Mouse (Mus musculus): Measurements from ENCODE around the gene Ankrd11.

Ankrd11 gene

GRCm38 (mm10) chr8:122925939-122926722, 115.9 kb downstream of the Ankrd11 start:
- DNase-seq (ENCODE audit: low spot score), result no peak

DNA sequence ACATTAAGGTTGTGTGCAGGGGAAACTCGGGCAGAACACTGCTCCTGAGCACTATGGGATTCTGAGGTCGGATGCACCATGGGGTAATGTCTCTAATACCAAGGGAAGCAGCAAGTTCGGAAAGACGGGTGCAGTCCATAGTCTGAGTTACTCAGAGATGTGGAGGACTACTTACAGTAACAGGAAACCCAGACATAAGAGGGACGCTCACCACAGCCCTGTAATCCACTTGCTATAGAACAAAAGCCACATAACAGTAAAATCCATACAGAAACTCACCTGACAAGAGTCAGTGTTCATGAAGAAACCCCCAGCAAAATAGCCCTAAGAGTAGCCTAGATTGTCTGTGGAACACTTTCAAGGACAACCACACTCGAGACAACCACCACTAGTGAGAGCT, 118.0 kb downstream of the Ankrd11 start:
- no peak for DNase-seq (ENCODE audit: low spot score)

DNA sequence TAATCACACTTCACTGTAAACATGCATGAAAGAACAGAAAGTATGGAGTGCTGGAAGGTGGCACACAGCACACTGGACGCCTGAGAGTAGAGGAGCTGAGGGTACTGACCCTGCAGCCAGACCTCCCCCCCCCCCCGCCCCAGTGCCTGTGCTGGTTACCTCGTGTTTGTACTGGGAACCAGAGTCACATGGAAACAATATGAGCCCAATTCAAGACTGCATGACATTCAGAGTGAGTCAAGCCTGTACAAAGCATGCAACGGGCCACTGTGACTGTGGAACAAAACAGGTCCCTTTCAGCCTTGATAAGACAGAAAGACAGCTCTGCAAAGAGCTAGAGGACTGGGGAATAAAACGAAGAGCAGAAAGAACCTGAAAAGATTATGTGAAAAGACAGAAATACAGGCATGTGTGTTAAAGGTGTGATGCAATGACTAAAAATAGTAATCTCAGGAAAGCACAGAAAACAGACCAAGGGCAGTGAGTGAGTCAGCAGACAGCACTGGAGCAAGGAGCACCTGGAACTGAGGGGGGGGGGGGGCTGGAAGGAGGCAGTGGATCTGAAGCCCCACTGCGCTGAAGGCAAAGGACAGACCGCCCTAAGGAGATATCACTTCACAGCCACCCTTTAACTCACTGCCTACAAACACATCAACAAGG, 118.5 kb downstream of the Ankrd11 start:
- DNase-seq (ENCODE audit: low spot score), result no peak

DNA sequence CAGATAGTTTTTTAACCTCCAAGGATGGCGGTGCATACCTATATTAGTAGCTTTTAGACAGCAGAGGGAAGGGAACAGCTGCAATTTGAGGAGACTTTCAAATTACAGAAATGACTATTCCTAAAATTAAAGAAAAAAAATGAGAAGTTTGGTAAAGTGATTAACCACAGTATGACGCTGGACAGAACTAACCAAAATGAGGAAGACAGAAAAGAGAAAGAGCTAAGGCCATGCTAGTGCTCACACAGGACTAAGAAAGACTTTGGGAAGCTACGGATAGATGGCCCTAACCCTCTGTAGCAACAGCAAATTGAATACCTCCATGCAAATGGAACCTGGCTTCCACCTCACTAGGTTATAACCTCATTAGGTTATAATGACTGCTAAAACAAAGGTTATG, 119.1 kb downstream of the Ankrd11 start:
- DNase-seq (ENCODE audit: low spot score), result no peak

- DNase-seq (ENCODE audit: low spot score), result no peak
Measured at GRCm38 (mm10) chr8:122920890-122921289, 121.2 kb downstream of the Ankrd11 start.

DNA sequence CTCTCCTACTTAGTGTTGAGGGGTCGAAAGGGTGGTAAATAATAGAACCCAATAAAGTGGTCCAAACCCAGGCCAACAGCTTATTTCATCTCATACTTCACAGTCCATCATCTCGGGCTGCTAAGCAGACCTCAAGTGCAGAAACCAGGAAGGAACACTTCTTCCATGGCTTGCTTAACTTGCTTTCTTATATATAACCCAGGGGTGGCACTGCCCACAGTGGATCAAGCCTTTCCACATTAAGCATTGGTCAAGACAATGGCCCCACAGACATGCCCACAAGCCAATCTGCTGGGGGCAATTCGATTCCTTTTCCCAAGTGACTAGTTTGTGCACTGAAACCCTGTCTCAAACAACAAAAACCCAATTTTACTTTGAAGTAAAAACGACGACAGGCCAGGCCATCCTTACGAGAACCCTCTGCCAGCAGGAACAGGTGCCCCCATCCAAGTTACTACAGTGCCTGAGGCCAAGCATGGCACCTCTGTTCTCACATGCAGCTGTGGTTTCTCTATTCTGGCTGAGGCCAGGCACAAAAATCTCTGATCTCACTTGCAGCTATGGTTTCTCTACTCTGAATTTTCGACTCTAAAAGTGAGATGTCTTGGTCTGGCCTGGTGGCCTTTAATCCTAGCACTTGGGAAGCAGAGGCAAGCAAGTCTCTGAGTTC, 123.5 kb downstream of the Ankrd11 start:
- DNase-seq (ENCODE audit: low spot score), result no peak

- peak; percentile 33 for DNase-seq (ENCODE audit: low spot score)
Measured at GRCm38 (mm10) chr8:122917531-122918392, 124.3 kb downstream of the Ankrd11 start.

- no peak for DNase-seq (ENCODE audit: low spot score)
Measured at GRCm38 (mm10) chr8:122916766-122917165, 125.3 kb downstream of the Ankrd11 start.

- DNase-seq (ENCODE audit: low spot score), result no peak
Measured at GRCm38 (mm10) chr8:122912871-122913270, 129.2 kb downstream of the Ankrd11 start.

- no peak for DNase-seq (ENCODE audit: low spot score)
Measured at GRCm38 (mm10) chr8:122912150-122912549, 129.9 kb downstream of the Ankrd11 start.

- DNase-seq (ENCODE audit: low spot score), result peak; percentile 97
Measured at GRCm38 (mm10) chr8:122906463-122907021, 135.5 kb downstream of the Ankrd11 start.

DNA sequence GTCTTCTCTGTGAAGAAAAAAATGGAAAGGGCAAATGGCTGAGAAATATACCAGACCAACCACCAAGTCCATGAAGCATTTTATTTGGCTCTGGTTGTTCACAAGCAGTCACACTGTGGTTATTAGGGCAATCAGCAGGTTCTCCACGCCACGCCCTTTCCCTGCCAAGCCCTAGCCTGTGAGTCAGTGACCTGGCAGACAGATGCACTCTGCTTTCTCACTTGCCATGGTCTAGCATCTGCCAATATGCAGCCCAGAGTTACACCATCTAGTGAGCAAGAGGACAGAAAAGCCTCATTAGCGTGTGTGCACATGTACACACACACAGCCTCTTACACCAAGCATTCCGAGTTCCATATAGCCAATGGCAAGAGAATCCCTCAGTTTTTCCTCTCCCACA, 136.7 kb downstream of the Ankrd11 start:
- peak; percentile 54 for DNase-seq (ENCODE audit: low spot score)

DNA sequence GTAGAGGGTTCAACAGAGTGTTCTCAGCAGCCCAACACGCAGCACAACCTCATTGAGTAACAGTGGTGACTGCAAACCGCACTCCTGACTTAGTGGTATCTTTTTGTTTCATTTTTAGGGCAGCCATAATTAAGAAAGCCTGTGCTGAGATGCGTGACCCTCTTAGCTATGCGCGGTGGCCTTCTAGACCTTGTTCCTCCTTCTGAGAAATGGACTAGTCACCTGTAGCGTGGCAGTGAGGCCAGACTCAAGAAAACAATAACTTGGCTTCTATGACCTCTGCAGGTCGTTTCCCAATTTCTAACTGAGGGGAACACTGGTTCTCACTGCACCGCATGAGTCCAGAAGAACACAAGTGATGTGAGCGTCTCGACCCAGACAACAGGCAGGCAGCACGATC, 137.6 kb downstream of the Ankrd11 start:
- DNase-seq (ENCODE audit: low spot score), result no peak

- DNase-seq (ENCODE audit: low spot score), result no peak
Measured at GRCm38 (mm10) chr8:122903002-122903401, 139.1 kb downstream of the Ankrd11 start.

- DNase-seq (ENCODE audit: low spot score), result no peak
Measured at GRCm38 (mm10) chr8:122902581-122902980, 139.5 kb downstream of the Ankrd11 start.

GRCm38 (mm10) chr8:122901892-122902515, 140.1 kb downstream of the Ankrd11 start:
- DNase-seq (ENCODE audit: low spot score), result no peak

DNA sequence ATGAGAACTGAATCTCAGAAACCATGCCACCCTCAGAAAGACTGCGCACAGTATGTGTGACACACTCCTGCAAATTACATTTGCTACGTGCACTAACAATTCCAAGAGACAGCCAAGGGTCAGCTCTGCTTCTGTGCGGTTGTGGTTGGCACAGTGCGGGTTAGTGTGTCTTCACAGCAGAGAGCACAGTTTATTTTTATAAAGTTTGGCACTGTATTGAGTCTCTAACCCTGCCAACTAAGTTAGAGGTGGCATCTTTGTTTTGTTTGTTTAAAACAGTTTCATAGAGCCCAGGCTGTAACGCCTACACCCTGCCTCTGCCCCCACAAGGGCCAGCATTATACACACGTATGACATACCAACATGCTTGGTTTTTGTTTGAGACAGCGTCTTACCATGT, 140.6 kb downstream of the Ankrd11 start:
- DNase-seq (ENCODE audit: low spot score), result no peak

GRCm38 (mm10) chr8:122899085-122899484, 143.0 kb downstream of the Ankrd11 start:
- no peak for DNase-seq (ENCODE audit: low spot score)

DNA sequence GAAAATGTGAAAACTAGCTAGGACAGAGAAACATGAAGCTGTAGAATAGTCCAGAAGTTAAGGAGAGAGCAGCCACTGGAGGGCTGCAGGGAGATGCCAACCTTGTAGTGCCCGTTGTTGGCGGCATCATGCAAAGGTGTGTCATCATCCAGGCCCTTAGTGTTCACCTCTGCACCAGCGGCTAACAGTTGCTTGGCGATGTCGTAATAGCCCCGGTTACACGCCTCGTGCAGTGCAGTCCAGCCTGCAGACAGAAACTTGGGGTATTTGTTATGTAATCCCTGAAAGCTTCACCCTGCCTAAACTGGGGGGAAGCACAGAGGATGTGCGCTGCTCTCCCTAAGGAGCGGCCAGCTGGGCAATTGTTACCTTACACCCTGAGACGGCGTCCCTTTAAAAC, 143.6 kb downstream of the Ankrd11 start:
- DNase-seq (ENCODE audit: low spot score), result no peak

GRCm38 (mm10) chr8:122898018-122898417, 144.1 kb downstream of the Ankrd11 start:
- DNase-seq (ENCODE audit: low spot score), result no peak

- no peak for DNase-seq (ENCODE audit: low spot score)
Measured at GRCm38 (mm10) chr8:122897200-122897599, 144.9 kb downstream of the Ankrd11 start.
